Mouse (Mus musculus) forebrain, postnatal 0 days (tissue): ENCODE measurements around the gene Rabepk. TPM values are rescaled to one million over a fixed set of nuclear protein-coding genes. Genes with fewer than 3 reads are reported as not detected.

Experiments used
- ATAC-seq: fragments of 200-750 bp; cut with Nextera tagmentation; 2 replicates; pipeline ENCODE4 v1.8.0; 2017; ENCODE audit warnings: mild to moderate bottlenecking, moderate library complexity
- DNase-seq: peaks from one replicate; pipeline ENCODE4 v3.0.0-alpha.2; 2015
- H3K27ac ChIP-seq: fragments of 300-500 bp; sonication (generic); 2 replicates; pipeline ENCODE4 v1.5.1; 2014; ENCODE audit warnings: low read depth, mild to moderate bottlenecking, antibody characterized with exemption, low read length, moderate library complexity, mixed read lengths
- H3K27me3 ChIP-seq: fragments of 300-500 bp; sonication (generic); 2 replicates; pipeline ENCODE4 v1.6.1; 2014; ENCODE audit warnings: mild to moderate bottlenecking, low read length, mixed read lengths; ENCODE audit not compliant: insufficient read depth
- H3K36me3 ChIP-seq: fragments of 300-500 bp; sonication (generic); 2 replicates; pipeline ENCODE4 v1.6.1; 2014; ENCODE audit warnings: mild to moderate bottlenecking, moderate library complexity; ENCODE audit not compliant: insufficient read depth
- H3K4me1 ChIP-seq: fragments of 300-500 bp; sonication (generic); 2 replicates; pipeline ENCODE4 v1.6.1; 2014; ENCODE audit warnings: antibody characterized with exemption; ENCODE audit not compliant: insufficient read depth
- H3K4me2 ChIP-seq: fragments of 300-500 bp; sonication (generic); 2 replicates; pipeline ENCODE4 v1.6.1; 2014; ENCODE audit warnings: low read depth, mild to moderate bottlenecking, moderate library complexity
- H3K4me3 ChIP-seq: fragments of 300-500 bp; sonication (generic); 2 replicates; pipeline ENCODE4 v1.5.1; 2014; ENCODE audit warnings: low read depth, low read length, mixed read lengths
- H3K9ac ChIP-seq: fragments of 300-500 bp; sonication (generic); 2 replicates; pipeline ENCODE4 v1.6.1; 2014; ENCODE audit warnings: mild to moderate bottlenecking
- H3K9me3 ChIP-seq: fragments of 300-500 bp; sonication (generic); 2 replicates; pipeline ENCODE4 v1.6.1; 2016; ENCODE audit warnings: low read length
- CTCF ChIP-seq: sonication (generic); IDR thresholded peaks from 2 replicates; pipeline ENCODE4 v1.5.1; 2016; ENCODE audit warnings: antibody characterized with exemption, control low read depth, low read depth
- WGBS: fragments of 180-500 bp; shearing (Covaris S2); extraction: QIAGEN DNeasy Blood & Tissue Kit; methylation state at CpG from one replicate; pipeline ENCODE4 v1.1.7; 2014; 5-methylcytosine and 5-hydroxymethylcytosine counted together
- polyA plus RNA-seq: library from polyadenylated mRNA; unstranded; fragments of >200 nt; fragmentation: Nextera tagmentation; extraction: Ambion mirVana; gene quantifications from 2 replicates; pipeline ENCODE4 v1.2.1, GENCODE M21; 2015
- total RNA-seq: library from RNA; depleted of rRNA; stranded (reverse); fragments of >200 nt; gene quantifications from 2 replicates; pipeline ENCODE4 v1.2.3, GENCODE M21; 2014

The Rabepk gene
- total and polyA plus RNA-seq, 2 experiments from 2014 or later, result 15.6 to 26.1 TPM

GRCm38 (mm10) chr2:34783064-34784020, 16.4 kb downstream of the Rabepk start:
- Histone ChIP-seq H3K36me3 (peaks cover 52% of the 10 kb centered on the region), H3K27me3 (no peaks in the 10 kb centered on the region), H3K9ac (no peak overlapping the region), H3K4me2 (no peak overlapping the region), H3K9me3 (no peaks in the 10 kb centered on the region), H3K4me3 (no peak overlapping the region), H3K27ac (no peak overlapping the region), H3K4me1 (no peaks in the 10 kb centered on the region)
- WGBS, result 92% methylated on average over 14 of the region's 14 CpGs
- no peak for ATAC-seq
- no peak for TF ChIP-seq CTCF
- no peak for DNase-seq

- Histone ChIP-seq H3K9me3 (no peaks in the 10 kb centered on the region), H3K4me2 (no peak overlapping the region), H3K27me3 (no peaks in the 10 kb centered on the region), H3K9ac (no peak overlapping the region), H3K4me1 (peaks cover 24% of the 10 kb centered on the region), H3K27ac (no peak overlapping the region), H3K4me3 (no peak overlapping the region), H3K36me3 (peaks cover 67% of the 10 kb centered on the region)
- ATAC-seq (no peak), DNase-seq (no peak)
- 51% methylated on average over 1 of the region's 1 CpGs for WGBS
- TF ChIP-seq CTCF, result no peak
Measured at GRCm38 (mm10) chr2:34777237-34777868, 22.4 kb downstream of the Rabepk start.

- 0 out of 2 replicates have a peak overlapping the region, but pooled peaks have one; percentile 3 for H3K4me2 ChIP-seq
- no peaks in the 10 kb centered on the region for H3K27me3 ChIP-seq
- no peak for TF ChIP-seq CTCF
- H3K36me3 ChIP-seq, result peaks cover 52% of the 10 kb centered on the region
- H3K9ac ChIP-seq, result no peak overlapping the region
- DNase-seq, result no peak
- no peak for ATAC-seq
- peaks cover 24% of the 10 kb centered on the region for H3K4me1 ChIP-seq
- H3K9me3 ChIP-seq, result no peaks in the 10 kb centered on the region
- WGBS, result 89% methylated on average over 6 of the region's 6 CpGs
- H3K27ac ChIP-seq, result no peak overlapping the region
- H3K4me3 ChIP-seq, result no peak overlapping the region
Measured at GRCm38 (mm10) chr2:34774493-34774892, 25.2 kb downstream of the Rabepk start.

- 0 out of 2 replicates have a peak overlapping the region, but pooled peaks have one; percentile 93 for H3K4me3 ChIP-seq
- no peak overlapping the region for H3K27ac ChIP-seq
- no peak for DNase-seq
- no peaks in the 10 kb centered on the region for H3K9me3 ChIP-seq
- H3K4me1 ChIP-seq, result peaks cover 24% of the 10 kb centered on the region
- H3K9ac ChIP-seq, result no peak overlapping the region
- H3K36me3 ChIP-seq, result peaks cover 45% of the 10 kb centered on the region
- H3K4me2 ChIP-seq, result peak overlapping the region; percentile 71
- H3K27me3 ChIP-seq, result no peaks in the 10 kb centered on the region
- no peak for TF ChIP-seq CTCF
- ATAC-seq, result no peak
- 90% methylated on average over 4 of the region's 4 CpGs for WGBS
Measured at GRCm38 (mm10) chr2:34773673-34774072, 26.0 kb downstream of the Rabepk start.

DNA sequence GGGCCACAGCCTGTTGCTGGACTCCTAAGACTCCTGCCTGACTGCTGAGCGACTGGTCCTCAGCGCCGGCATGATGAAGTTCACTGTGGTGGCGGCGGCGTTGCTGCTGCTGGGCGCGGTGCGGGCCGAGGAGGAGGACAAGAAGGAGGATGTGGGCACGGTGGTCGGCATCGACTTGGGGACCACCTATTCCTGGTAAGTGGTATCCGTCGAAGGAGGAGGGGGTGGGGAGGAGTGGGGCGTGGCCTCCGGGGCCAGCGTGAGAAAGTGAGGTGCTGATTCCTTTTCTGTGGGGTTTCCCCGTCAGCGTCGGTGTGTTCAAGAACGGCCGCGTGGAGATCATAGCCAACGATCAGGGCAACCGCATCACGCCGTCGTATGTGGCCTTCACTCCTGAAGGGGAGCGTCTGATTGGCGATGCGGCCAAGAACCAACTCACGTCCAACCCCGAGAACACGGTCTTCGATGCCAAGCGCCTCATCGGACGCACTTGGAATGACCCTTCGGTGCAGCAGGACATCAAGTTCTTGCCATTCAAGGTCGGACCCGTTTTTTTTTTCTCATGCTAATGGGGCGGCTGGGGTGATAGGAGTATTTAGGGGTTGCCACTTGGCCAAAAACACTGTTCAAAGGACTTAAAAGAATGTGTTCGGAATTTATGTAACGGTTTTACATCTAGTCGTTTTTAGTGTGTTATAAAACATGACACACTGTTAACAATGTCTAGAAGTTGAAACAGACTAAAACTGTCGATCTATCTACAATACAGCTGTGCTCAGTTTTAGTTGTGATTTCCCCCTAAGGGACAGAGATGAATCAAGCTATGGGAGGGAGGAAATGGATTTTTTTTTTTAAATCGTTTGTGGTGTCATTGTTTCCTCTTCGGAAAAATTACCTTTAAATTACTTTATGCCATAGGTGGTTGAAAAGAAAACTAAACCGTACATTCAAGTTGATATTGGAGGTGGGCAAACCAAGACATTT, 27.2 kb downstream of the Rabepk start:
- no peak for TF ChIP-seq CTCF
- ATAC-seq, result peak; percentile 12
- H3K4me1 ChIP-seq, result peaks cover 24% of the 10 kb centered on the region

More for the DNA sequence above, 27.2 kb downstream of the Rabepk start:
- no peak for DNase-seq
- Histone ChIP-seq H3K9me3 (no peaks in the 10 kb centered on the region), H3K4me3 (peak overlapping the region; percentile 93), H3K27ac (peak overlapping the region; percentile 91), H3K36me3 (peaks cover 38% of the 10 kb centered on the region), H3K9ac (peak overlapping the region; percentile 98), H3K4me2 (peak overlapping the region; percentile 71), H3K27me3 (no peaks in the 10 kb centered on the region)
- WGBS, result 4% methylated on average over 50 of the region's 50 CpGs
